Mouse (Mus musculus) spleen, embryonic (tissue): ENCODE data around the gene Glrx5.

ENCODE experiments used
- CTCF ChIA-PET: fragments of 350-600 bp; sonication (Branson Sonifier 250); formaldehyde crosslinking; loops from one replicate; lab custom pipeline; 2022; lab: Charles Lee

Glrx5 gene

GRCm38 (mm10) chr12:105025947-105026586, 6.4 kb upstream of the Glrx5 start:
- CTCF ChIA-PET = interaction anchor here (0.6 to 3.8 kb wide), 5 partner anchors 23 to 82 kb away, joined by 3 to 24 read pairs (median 4); no protein-coding TSS in a partner anchor

DNA sequence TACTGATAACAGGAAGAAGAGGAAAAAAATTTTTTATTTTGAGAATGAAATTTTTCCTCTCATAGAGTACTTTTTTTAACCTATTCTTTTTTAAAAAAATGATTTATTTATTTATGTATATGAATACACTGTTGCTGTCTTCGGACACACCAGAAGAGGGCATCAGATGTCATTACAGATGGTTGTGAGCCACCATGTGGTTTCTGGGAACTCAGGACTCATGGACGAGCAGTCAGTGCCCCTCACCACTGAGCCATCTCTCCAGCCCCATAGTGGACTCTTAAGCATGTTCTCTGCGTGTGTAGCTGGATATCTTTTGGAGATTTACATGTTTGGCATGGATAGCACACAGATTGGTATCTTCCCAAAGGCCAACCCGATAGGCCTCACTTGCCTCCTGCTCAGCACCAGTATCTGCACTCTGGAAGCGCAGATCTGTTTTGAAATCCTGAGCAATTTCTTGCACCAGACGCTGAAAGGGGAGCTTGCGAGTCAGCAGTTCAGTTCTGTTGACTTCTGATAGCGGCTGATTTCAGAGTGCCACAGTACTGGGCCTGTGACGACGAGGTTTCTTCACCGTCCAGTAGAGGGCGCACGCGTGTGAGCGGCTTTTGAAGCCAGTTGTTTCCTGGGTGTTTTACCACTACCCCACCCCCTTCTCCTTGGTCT, 5.0 kb upstream of the Glrx5 start:
- CTCF ChIA-PET = interaction anchor here (0.9 to 3.8 kb wide), 3 partner anchors 14 to 75 kb away, joined by 3 to 24 read pairs (median 5); no protein-coding TSS in a partner anchor

DNA sequence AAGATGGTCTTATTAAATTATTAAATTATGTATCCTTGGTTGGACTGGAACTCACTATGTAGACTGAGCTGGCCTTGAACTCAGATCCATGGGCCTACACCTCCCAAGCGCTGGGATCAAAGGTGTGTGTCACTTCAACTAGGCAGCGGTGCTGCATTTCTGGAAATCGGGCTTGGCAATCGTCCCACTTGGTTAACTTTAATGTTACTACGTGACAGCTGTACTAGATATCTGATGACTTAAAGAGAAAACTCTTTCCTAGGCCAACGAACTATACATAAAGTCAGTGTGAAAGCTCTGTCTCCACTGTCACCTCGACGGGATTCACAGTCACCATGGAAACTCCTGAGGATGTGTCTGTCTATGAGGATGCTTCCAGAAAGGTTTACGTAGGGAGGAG, 2.6 kb upstream of the Glrx5 start:
- CTCF ChIA-PET = no interaction called here

DNA sequence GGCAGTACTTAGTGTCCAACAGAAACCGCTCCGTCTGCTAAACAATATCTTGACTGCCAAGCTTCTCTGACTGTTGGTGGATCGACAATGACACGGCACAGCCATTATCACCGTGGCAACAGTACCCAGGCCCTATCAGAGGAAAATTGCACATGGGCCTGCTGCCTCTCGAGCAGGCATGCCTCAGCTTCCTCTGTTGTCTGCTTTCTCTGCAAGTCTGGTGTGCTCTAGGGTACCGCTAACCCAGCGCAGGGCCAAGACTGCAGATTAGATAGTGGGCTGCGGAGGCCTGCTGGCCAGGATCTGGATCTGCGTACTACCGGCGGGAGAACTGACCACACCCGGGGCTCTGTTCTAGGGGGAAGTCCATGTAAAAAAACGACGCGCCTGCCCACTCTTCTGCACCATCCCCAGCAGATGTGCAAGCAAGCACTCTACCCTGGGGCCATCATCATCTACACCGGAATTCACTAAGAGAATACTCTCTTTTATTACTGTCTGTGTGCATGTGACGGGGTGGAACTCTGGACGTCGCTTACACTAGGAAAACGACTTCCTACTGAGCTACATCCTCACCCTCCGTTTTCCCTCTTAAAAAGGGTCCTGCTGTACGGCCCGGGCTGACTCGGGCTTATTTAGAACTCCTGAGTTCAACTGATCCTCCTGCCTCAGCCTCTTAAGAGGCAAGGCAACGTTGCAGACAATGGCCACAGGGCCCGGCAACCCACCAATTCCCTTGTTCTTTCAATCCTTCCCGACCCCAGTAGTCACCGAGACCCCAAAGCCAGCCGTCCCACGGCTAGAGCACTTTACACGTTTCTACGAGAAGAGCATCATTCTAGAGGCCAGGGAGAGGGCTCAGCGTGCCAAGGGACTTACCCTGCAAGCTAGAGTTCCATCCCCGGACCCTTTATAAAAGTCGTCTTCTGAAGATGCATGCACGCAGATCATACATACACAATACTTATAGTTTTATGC, 1.1 kb upstream of the Glrx5 start:
- CTCF ChIA-PET = interaction anchor here (0.8 to 1.2 kb wide), 2 partner anchors 17 to 77 kb away, joined by 4 read pairs; no protein-coding TSS in a partner anchor

DNA sequence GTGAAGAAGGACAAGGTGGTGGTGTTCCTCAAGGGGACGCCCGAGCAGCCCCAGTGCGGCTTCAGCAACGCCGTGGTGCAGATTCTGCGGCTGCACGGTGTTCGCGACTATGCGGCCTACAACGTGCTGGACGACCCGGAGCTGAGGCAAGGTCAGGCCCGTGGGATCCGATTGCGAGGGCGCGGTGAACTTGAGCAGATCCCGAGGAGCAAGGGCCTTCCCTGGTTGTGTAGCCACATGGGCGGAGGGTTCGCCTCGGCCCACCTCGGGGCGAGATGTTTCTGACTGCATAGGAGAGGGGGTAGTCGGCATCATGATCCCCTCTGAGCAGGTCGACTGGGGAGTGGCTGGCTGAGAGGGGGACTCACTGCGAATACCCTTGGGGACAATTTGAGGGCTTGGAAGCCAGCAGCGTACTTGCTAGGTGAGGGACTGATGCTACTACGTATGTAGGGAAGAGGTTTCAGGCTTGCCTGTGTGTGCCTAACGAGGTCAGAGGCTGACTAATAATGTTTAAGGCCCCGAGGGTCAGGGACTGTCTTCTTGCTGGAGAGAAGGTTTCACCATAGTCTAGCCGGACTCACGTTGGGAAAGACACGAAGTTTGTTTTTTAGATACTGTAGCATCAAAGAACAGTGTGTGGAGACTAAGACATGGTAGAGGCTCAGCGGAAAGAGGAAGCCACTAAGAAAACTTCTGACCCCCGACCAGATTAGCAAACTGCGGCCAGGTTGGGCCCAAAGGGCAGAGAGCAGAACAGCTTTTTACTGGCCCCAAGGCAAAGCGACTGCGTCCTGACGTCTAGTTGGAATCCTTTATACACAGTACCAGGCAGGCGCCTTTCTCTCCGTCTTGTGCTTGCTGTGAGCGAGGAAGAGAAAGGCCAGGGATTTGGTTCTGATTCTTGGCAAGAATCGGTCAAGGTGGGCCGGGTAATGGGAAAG, 616 bp downstream of the Glrx5 start:
- CTCF ChIA-PET = interaction anchor here (0.6 to 1.2 kb wide), 2 partner anchors 79 to 159 kb away, joined by 4 read pairs; no protein-coding TSS in a partner anchor

- CTCF ChIA-PET = no interaction called here
Measured at GRCm38 (mm10) chr12:105034130-105034769, 1.8 kb downstream of the Glrx5 start.

GRCm38 (mm10) chr12:105038211-105038610, 5.7 kb downstream of the Glrx5 start:
- CTCF ChIA-PET = no interaction called here

GRCm38 (mm10) chr12:105038918-105039317, 6.4 kb downstream of the Glrx5 start:
- CTCF ChIA-PET = no interaction called here

- CTCF ChIA-PET = no interaction called here
Measured at GRCm38 (mm10) chr12:105039578-105040289, 7.2 kb downstream of the Glrx5 start.

- CTCF ChIA-PET = no interaction called here
Measured at GRCm38 (mm10) chr12:105040950-105041349, 8.5 kb downstream of the Glrx5 start.

GRCm38 (mm10) chr12:105043081-105043480, 10.6 kb downstream of the Glrx5 start:
- CTCF ChIA-PET = no interaction called here

DNA sequence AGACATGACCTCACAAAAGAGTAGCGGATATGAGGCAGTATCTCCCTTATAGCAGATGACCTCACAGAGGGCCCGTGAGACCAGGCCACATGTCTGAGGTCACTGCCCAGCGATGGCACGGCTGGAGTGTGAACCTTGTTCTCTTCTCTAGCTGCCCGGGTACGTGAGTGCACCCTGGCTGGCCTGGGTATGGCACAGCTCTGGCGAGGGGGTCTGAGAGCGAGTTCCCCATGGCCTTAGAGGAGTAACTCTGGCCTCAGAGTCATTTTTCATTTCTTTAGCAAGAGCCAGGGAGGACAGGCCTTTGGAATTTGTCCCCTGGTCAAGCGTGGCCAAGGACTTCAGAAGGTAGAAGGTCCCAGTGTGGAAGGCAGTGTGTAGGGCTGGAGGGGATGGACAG, 12.3 kb downstream of the Glrx5 start:
- CTCF ChIA-PET = no interaction called here

DNA sequence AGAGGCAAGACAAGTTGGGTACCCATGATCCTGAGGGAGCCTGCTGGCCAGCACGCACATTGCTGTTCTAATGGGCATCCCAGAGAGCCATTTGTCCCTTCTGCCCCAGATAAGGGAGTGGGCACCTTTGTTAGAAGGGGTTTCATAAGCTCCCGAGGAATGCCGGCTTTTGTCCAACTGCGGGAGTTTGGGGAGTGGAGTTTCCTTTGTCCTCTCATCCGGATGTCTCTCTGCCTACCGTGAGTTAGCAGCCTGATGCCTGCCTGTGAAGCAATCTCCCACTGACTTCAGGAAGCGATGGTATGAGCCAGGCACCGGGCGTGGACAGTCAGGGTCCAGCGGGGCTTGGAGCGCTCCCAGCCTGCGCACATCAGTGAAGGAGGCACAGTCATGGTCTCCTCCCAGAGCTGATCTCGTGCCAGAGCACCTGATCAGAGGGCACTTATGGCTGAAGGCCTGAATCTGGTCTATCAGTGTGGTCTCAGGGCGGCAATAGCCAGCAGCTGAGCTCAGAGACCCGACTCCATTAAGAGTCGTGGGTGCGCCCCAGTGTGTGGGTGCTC, 15.9 kb downstream of the Glrx5 start:
- CTCF ChIA-PET = interaction anchor here (0.6 kb wide), 1 partner anchor 16 kb away, joined by 4 read pairs; the partner anchor contains the start of gene Glrx5

DNA sequence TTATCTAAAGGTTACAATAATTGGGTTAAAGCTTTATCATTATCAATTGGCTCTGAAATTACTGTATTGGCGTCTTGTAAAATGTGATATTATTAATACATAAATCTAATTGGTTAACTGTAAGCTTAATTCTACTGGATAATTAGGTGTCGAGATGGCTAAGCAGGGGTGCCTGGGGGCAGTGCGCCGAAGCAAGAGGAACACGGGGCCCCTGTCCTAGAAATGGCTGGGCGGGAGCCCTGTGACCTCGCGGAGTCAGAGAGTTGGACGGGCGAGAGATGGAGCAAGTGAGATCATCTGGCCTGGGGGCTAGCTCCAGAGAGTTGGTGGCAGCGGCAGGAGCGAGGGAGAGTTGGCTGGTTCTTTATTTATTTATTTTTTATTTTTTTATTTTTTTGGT, 17.3 kb downstream of the Glrx5 start:
- CTCF ChIA-PET = interaction anchor here (0.8 to 1.2 kb wide), 2 partner anchors 12 to 24 kb away, joined by 3 read pairs; no protein-coding TSS in a partner anchor

DNA sequence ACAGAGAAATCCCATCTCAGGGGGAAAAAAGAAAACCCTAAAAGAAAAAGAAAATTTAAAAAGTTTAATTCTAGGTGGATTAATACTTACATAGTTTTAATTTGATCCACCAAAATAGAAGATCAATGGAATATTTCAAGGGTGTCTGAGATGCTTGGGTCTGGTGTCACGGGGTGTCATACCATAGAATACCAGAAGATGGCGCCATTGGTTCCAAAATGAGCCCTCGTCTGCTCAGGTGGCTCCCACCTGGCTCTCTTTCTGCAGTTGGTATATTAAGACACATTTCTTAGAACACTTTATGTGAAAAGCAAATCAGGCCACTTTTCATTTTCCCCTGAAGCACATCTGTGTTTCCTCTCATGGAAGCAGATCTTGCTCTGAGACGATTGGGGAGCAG, 18.4 kb downstream of the Glrx5 start:
- CTCF ChIA-PET = no interaction called here

- CTCF ChIA-PET = no interaction called here
Measured at GRCm38 (mm10) chr12:105054041-105054440, 21.6 kb downstream of the Glrx5 start.

- CTCF ChIA-PET = interaction anchor here (0.5 kb wide), 1 partner anchor 357 kb away, joined by 4 read pairs; no protein-coding TSS in a partner anchor
Measured at GRCm38 (mm10) chr12:105055308-105055707, 22.8 kb downstream of the Glrx5 start.

- CTCF ChIA-PET = no interaction called here
Measured at GRCm38 (mm10) chr12:105060006-105060405, 27.5 kb downstream of the Glrx5 start.
